Mouse (Mus musculus) olfactory bulb, adult 2 months (tissue): ENCODE data around the gene Cacnb1.

Source experiments
- CTCF ChIP-seq: fragments of 200-500 bp; IDR thresholded peaks from 2 replicates; pipeline ENCODE4 v1.5.1; 2012; ENCODE audit warnings: low read depth, mild to moderate bottlenecking, low read length, moderate library complexity; ENCODE audit not compliant: insufficient read depth
- POLR2A ChIP-seq: fragments of 200-500 bp; IDR thresholded peaks from 2 replicates; pipeline ENCODE4 v1.6.1; 2012; ENCODE audit warnings: mild to moderate bottlenecking, low read depth, low read length, moderate library complexity; ENCODE audit not compliant: insufficient read depth

DNA sequence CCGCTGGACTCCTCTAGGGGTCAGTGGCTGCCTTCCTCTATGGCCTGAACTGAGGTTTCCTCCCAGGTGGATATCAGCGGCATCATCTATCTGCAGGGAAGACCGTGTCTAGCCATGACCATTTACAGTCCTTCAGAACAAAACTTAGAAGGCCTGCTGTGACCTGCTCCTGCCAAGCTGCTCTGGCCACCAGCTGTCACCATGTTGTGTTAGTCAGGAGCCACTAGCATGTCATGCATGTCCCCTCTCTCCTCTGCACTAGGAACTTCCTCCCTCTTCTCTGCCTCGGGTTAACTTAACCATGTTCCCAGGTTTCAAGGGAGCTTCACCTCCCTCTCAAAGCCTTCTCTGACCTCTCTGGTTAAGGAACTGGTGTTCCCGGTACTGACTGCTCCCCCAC, 23.1 kb downstream of the Cacnb1 start:
- no peak for TF ChIP-seq CTCF
- no peak for TF ChIP-seq POLR2A
